Mouse (Mus musculus): ENCODE measurements around the gene Msn. TPM values are rescaled to one million over a fixed set of nuclear protein-coding genes. Genes with fewer than 3 reads are reported as not detected.

Gene Msn
- 10 to 100 TPM; 17.4 to 17.5 TPM for total RNA-seq (2021)

GRCm38 (mm10) chrX:96095509-96096499 is at the start of gene Msn:
Msn (plus strand) TSS chrX:96096042.
- DNase-seq (ENCODE audit: low spot score in 2 of 2): peak; percentile 6 to 11
- intact Hi-C loops (cut with DNase I): no loop called here

GRCm38 (mm10) chrX:96052798-96053197 is 43.0 kb upstream of the Msn start:
- DNase-seq (ENCODE audit: low spot score in 2 of 2): no peak
- intact Hi-C loops (cut with DNase I): no loop called here

GRCm38 (mm10) chrX:96077747-96078146 is 18.1 kb upstream of the Msn start:
- no peak for DNase-seq (ENCODE audit: low spot score in 2 of 2)
- intact Hi-C loops (cut with DNase I): no loop called here

- intact Hi-C loops (cut with DNase I): no loop called here
- no peak for DNase-seq (ENCODE audit: low spot score in 2 of 2)
These were observed 9.6 kb upstream of the Msn start for GRCm38 (mm10) chrX:96086259-96086658.

- no peak for DNase-seq (ENCODE audit: low spot score in 2 of 2)
- intact Hi-C loops (cut with DNase I): no loop called here
These were observed 820 bp downstream of the Msn start for GRCm38 (mm10) chrX:96096513-96097210.

GRCm38 (mm10) chrX:96097491-96097970 is 1.7 kb downstream of the Msn start:
- intact Hi-C loops (cut with DNase I): no loop called here

GRCm38 (mm10) chrX:96099003-96099402 is 3.2 kb downstream of the Msn start:
- intact Hi-C loops (cut with DNase I): no loop called here
- no peak for DNase-seq (ENCODE audit: low spot score in 2 of 2)

More at GRCm38 (mm10) chrX:96097491-96097970, 1.7 kb downstream of the Msn start:
- DNase-seq (ENCODE audit: low spot score in 2 of 2): no peak

GRCm38 (mm10) chrX:96107427-96108291 is 11.8 kb downstream of the Msn start:
- no peak for DNase-seq (ENCODE audit: low spot score in 2 of 2)

GRCm38 (mm10) chrX:96113106-96113634 is 17.3 kb downstream of the Msn start:
- no peak for DNase-seq (ENCODE audit: low spot score in 2 of 2)
- intact Hi-C loops (cut with DNase I): no loop called here

More at GRCm38 (mm10) chrX:96107427-96108291, 11.8 kb downstream of the Msn start:
- intact Hi-C loops (cut with DNase I): no loop called here

- intact Hi-C loops (cut with DNase I): no loop called here
- no peak for DNase-seq (ENCODE audit: low spot score in 2 of 2)
These were observed 19.7 kb downstream of the Msn start for GRCm38 (mm10) chrX:96115501-96115900.

GRCm38 (mm10) chrX:96117366-96117765 is 21.5 kb downstream of the Msn start:
- intact Hi-C loops (cut with DNase I): no loop called here
- DNase-seq (ENCODE audit: low spot score in 2 of 2): no peak

- intact Hi-C loops (cut with DNase I): no loop called here
- no peak for DNase-seq (ENCODE audit: low spot score in 2 of 2)
These were observed 24.2 kb downstream of the Msn start for GRCm38 (mm10) chrX:96119997-96120396.

GRCm38 (mm10) chrX:96121912-96122311 is 26.1 kb downstream of the Msn start:
- DNase-seq (ENCODE audit: low spot score in 2 of 2): no peak
- intact Hi-C loops (cut with DNase I): no loop called here

- no peak for DNase-seq (ENCODE audit: low spot score in 2 of 2)
- intact Hi-C loops (cut with DNase I): no loop called here
These were observed 31.0 kb downstream of the Msn start for GRCm38 (mm10) chrX:96126803-96127202.

- DNase-seq (ENCODE audit: low spot score in 2 of 2): no peak
- intact Hi-C loops (cut with DNase I): loop anchor here (10.0 kb wide), 1 partner anchor 105 kb away; no protein-coding TSS in a partner anchor
These were observed 34.3 kb downstream of the Msn start for GRCm38 (mm10) chrX:96130139-96130538.

- intact Hi-C loops (cut with DNase I): loop anchor here (10.0 kb wide), 1 partner anchor 106 kb away; no protein-coding TSS in a partner anchor
- DNase-seq (ENCODE audit: low spot score in 2 of 2): no peak
These were observed 34.8 kb downstream of the Msn start for GRCm38 (mm10) chrX:96130663-96131062.

GRCm38 (mm10) chrX:96133260-96133659 is 37.4 kb downstream of the Msn start:
- intact Hi-C loops (cut with DNase I): loop anchor here (10.0 kb wide), 1 partner anchor 108 kb away; no protein-coding TSS in a partner anchor
- no peak for DNase-seq (ENCODE audit: low spot score in 2 of 2)

- no peak for DNase-seq (ENCODE audit: low spot score in 2 of 2)
- intact Hi-C loops (cut with DNase I): loop anchor here (10.0 kb wide), 1 partner anchor 109 kb away; no protein-coding TSS in a partner anchor
These were observed 38.4 kb downstream of the Msn start for GRCm38 (mm10) chrX:96134243-96134661.
